Mouse (Mus musculus) left cerebral cortex, postnatal 10 days (tissue): Measurements from ENCODE around the gene Lekr1. TPM values are rescaled to one million over a fixed set of nuclear protein-coding genes. Genes with fewer than 3 reads are reported as not detected.

Experiments used
- DNase-seq, 2 experiments: peaks; one replicate each; pipeline ENCODE4 v3.0.0; 2021 to 2022; ENCODE audit warnings: low spot score in 2 of 2, mixed read lengths in 1 of 2; ENCODE audit errors: extremely low spot score in 1 of 2
- intact Hi-C: fragments of 180-260 bp; cut with DNase I; formaldehyde crosslinking; loops from one replicate; pipeline ENCODE4 v1.15.1; 2025
- microRNA-seq: library from miRNA; unstranded; fragments of <30 nt; microRNA quantifications from one replicate; pipeline ENCODE4 v1.2.0, GENCODE M21; 2022
- total RNA-seq, 2 experiments: library from RNA; stranded (reverse); gene quantifications; 2 replicates each; pipeline ENCODE4 v1.2.3; 2021

The Lekr1 gene
- total RNA-seq, 2 experiments from 2014 or later = 6.5 to 8.9 TPM

- intact Hi-C loops = no loop called here
- no peak for DNase-seq
These were observed 187.7 kb downstream of the Lekr1 start for GRCm38 (mm10) chr3:65853746-65854145.

GRCm38 (mm10) chr3:65855521-65855920, 189.5 kb downstream of the Lekr1 start:
- intact Hi-C loops = no loop called here
- no peak for DNase-seq

- intact Hi-C loops = no loop called here
- DNase-seq = no peak
These were observed 192.1 kb downstream of the Lekr1 start for GRCm38 (mm10) chr3:65858118-65858517.

- DNase-seq = no peak
- intact Hi-C loops = no loop called here
These were observed 192.8 kb downstream of the Lekr1 start for GRCm38 (mm10) chr3:65858741-65859348.

GRCm38 (mm10) chr3:65859750-65860149, 193.7 kb downstream of the Lekr1 start:
- no peak for DNase-seq
- intact Hi-C loops = loop anchor here (5.0 kb wide), 4 partner anchors 68 to 472 kb away; partner anchors contain the start of gene Tiparp

GRCm38 (mm10) chr3:65860903-65861302, 194.9 kb downstream of the Lekr1 start:
- DNase-seq = no peak
- intact Hi-C loops = loop anchor here (5.0 kb wide), 4 partner anchors 66 to 474 kb away; partner anchors contain the start of gene Tiparp

GRCm38 (mm10) chr3:65861471-65861881, 195.4 kb downstream of the Lekr1 start:
- intact Hi-C loops = loop anchor here (5.0 kb wide), 4 partner anchors 66 to 474 kb away; partner anchors contain the start of gene Tiparp
- DNase-seq = peak in 1 of 2 experiments; percentile 44

GRCm38 (mm10) chr3:65863297-65863696, 197.3 kb downstream of the Lekr1 start:
- intact Hi-C loops = loop anchor here (5.0 kb wide), 4 partner anchors 64 to 476 kb away; partner anchors contain the start of gene Tiparp
- peak; percentile 83 to 87 for DNase-seq

GRCm38 (mm10) chr3:65863762-65864377, 197.8 kb downstream of the Lekr1 start:
- intact Hi-C loops = loop anchor here (5.0 kb wide), 4 partner anchors 63 to 477 kb away; partner anchors contain the start of gene Tiparp
- DNase-seq = no peak

GRCm38 (mm10) chr3:65868931-65869330, 202.9 kb downstream of the Lekr1 start:
- no peak for DNase-seq
- intact Hi-C loops = no loop called here

- intact Hi-C loops = no loop called here
- DNase-seq = no peak
These were observed 203.7 kb downstream of the Lekr1 start for GRCm38 (mm10) chr3:65869724-65870123.

- intact Hi-C loops = no loop called here
These were observed 205.2 kb downstream of the Lekr1 start for GRCm38 (mm10) chr3:65871188-65871603.

GRCm38 (mm10) chr3:65871609-65872272, 205.7 kb downstream of the Lekr1 start:
- intact Hi-C loops = no loop called here
- DNase-seq = no peak

More at GRCm38 (mm10) chr3:65871188-65871603, 205.2 kb downstream of the Lekr1 start:
- peak in 1 of 2 experiments; percentile 90 for DNase-seq

- intact Hi-C loops = no loop called here
- DNase-seq = no peak
These were observed 207.2 kb downstream of the Lekr1 start for GRCm38 (mm10) chr3:65873093-65873830.

Small RNA genes within 50 kb of the gene (microRNA-seq; reads per million reads assigned to microRNA genes)
- gene Mir8120 = not detected

Other genes starting within 250 kb of the Lekr1 start
- gene Tiparp, start 137.8 kb upstream of the Lekr1 start, total RNA-seq = 10 to 100 TPM; 15.0 to 15.4 TPM